Mouse (Mus musculus): ENCODE measurements around the gene Gm10134. TPM values are rescaled to one million over a fixed set of nuclear protein-coding genes. Genes with fewer than 3 reads are reported as not detected.
A peak's percentile ranks its signal among the peaks of the same experiment; 100 is the strongest.

Gene Gm10134
- polyA plus RNA-seq, 1 experiment from 2014 or later: 0.52 TPM

DNA sequence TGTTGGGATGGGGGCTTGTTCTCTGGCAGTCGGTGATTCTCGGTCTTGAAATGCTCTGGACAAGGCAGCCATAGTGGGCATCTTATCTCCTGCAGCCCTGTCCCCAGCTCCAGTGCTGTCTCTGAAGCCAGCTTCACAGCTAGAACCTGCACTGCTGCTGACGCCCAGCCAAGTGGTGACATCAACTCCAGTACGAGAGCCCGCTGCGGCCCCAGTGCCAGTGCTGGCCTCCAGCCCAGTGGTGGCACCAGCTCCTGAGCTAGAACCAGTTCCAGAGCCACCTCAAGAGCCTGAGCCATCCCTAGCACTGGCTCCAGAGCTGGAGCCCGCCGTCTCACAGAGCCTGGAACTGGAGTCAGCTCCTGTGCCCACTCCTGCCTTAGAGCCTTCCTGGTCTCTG lies 38.0 kb downstream of the Gm10134 start:
- no peak overlapping the region for H3K9ac ChIP-seq
- H3K9me3 ChIP-seq (replicated peaks): no peaks in the 10 kb centered on the region
- 78% methylated on average over 8 of the region's 8 CpGs for WGBS (ENCODE audit: insufficient replicate concordance)
- no peak overlapping the region for H3K4me2 ChIP-seq
- H3K4me3 ChIP-seq (replicated peaks): no peak overlapping the region
- DNase-seq: no peak
- peaks cover 16% of the 10 kb centered on the region for H3K4me1 ChIP-seq (replicated peaks)
- H3K27ac ChIP-seq: no peak overlapping the region
- no peaks in the 10 kb centered on the region for H3K27me3 ChIP-seq
- ATAC-seq (ENCODE audit: low read depth): no peak
- H3K36me3 ChIP-seq: no peaks in the 10 kb centered on the region; the same call in 1 of the 2 replicates

DNA sequence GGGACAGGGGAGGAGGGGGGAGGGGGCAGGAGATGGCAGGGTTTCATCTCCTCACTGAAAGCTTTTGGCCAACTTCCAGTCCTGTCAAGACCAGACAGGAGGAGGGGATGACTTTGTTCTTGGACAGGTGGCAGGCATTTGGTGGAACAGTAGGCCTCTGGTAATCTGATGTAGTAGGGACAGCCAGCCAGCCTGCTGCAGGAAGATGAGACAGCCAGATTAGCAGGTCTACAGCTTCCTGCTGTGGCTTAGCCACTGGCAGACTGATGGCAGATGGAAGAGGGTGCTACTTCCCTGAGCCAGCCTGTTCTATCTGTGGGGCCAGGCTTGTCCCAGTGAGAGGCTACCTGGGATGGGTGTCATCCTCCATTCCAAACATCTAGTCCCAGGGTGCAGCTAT lies 40.1 kb downstream of the Gm10134 start:
- no peak overlapping the region for H3K9ac ChIP-seq
- DNase-seq (no peak), ATAC-seq (ENCODE audit: low read depth) (no peak)
- H3K9me3 ChIP-seq (replicated peaks): no peaks in the 10 kb centered on the region
- no peaks in the 10 kb centered on the region for H3K4me1 ChIP-seq (replicated peaks)
- no peaks in the 10 kb centered on the region for H3K27me3 ChIP-seq
- no peak overlapping the region for H3K4me2 ChIP-seq
- H3K36me3 ChIP-seq: no peaks in the 10 kb centered on the region; the same call in 1 of the 2 replicates
- no peak overlapping the region for H3K4me3 ChIP-seq (replicated peaks)
- no peak overlapping the region for H3K27ac ChIP-seq

DNA sequence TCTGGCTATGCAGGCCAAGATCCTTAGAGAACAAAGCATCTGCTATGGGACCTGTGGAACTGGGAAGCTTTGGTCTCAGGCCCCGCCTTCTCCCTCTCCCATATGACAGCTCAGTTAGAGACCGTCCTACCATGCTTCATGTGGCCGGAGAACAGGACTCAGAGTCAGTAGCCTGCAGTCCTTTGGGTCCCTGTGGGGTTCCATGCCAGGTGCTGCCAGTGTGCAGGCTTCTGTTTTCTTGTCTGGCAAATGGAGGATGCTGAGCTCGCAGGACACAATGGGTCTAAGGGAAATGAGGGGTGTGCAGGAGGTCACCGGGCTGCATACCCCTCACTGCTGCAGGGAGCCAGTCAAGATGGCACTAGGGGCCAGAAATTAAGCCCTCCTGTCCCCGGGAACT lies 40.7 kb downstream of the Gm10134 start:
- Histone ChIP-seq H3K27me3 (no peaks in the 10 kb centered on the region), H3K4me2 (no peak overlapping the region), H3K4me1 (replicated peaks) (no peaks in the 10 kb centered on the region), H3K9ac (no peak overlapping the region), H3K9me3 (replicated peaks) (no peaks in the 10 kb centered on the region), H3K27ac (no peak overlapping the region), H3K36me3 (no peaks in the 10 kb centered on the region; the same call in 1 of the 2 replicates), H3K4me3 (replicated peaks) (no peak overlapping the region)
- 60% methylated on average over 6 of the region's 6 CpGs for WGBS (ENCODE audit: insufficient replicate concordance)
- ATAC-seq (ENCODE audit: low read depth) (no peak), DNase-seq (no peak)

DNA sequence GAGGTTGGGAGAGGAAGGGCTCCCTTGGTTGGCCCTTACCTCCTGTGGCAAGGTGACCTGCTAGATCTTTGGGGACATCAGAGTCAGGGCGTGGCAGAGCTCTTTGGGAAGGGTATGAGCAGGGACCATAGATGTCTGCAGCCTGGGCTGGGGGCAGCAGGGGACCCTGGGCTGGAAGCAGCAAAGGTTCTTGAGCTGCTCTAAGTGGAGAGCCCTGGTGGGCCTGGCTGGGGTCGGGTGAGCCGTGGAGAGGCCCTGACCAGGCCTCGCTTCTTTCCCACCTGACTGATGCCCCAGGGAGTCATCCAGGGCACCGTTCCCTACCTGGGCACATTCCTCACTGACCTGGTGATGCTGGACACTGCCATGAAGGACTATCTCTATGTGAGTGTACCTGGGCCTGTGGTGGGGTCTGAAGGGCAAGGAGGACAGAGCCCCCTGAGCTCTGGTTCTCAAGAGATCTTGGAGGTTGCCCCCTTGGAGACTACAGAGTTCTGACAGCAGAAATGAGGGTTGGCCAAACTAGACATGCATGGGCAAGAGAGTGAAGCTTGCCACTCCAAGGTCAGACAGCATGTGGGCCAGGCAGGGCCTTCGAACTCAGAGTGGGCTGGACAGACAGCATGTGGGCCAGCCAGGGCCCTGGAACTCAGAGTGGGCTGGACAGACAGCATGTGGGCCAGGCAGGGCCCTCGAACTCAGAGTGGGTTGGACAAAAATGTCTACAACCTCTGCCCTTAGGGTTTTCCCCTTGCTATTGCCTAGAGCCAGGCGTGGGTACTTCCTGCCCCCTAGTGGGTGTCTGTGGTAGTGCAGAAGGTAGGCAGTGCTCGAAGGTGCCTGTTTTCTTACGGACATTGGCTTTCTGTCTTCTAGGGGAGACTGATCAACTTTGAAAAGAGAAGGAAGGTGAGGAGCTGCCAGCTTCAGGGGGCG lies 41.6 kb downstream of the Gm10134 start:
- Histone ChIP-seq H3K27ac (no peak overlapping the region), H3K4me3 (replicated peaks) (no peak overlapping the region), H3K9me3 (replicated peaks) (no peaks in the 10 kb centered on the region), H3K36me3 (no peaks in the 10 kb centered on the region; the same call in 1 of the 2 replicates), H3K4me1 (replicated peaks) (no peaks in the 10 kb centered on the region), H3K9ac (no peak overlapping the region), H3K27me3 (no peaks in the 10 kb centered on the region), H3K4me2 (no peak overlapping the region)
- ATAC-seq (ENCODE audit: low read depth) (peak; percentile 21; the same call in 1 of the 2 replicates), DNase-seq (peak; percentile 69)
- WGBS (ENCODE audit: insufficient replicate concordance): 41% methylated on average over 11 of the region's 11 CpGs

DNA sequence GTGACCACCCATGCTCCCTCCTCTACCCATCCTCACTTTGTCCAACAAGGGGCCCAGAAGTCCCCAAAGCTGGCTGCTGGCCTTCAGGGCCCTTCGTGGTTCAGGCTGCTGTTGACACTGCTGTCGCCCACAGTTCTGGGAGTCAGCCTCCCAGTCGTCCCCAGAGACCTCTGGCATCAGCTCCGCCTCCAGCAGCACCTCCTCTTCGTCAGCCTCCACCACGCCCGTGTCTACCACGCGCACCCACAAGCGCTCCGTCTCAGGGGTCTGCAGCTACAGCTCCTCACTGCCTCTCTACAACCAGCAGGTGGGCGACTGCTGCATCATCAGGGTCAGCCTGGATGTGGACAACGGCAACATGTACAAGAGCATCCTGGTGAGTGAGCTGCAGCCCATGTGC lies 43.3 kb downstream of the Gm10134 start:
- ATAC-seq (ENCODE audit: low read depth) (no peak), DNase-seq (no peak)
- H3K9me3 ChIP-seq (replicated peaks): no peaks in the 10 kb centered on the region
- no peaks in the 10 kb centered on the region; the same call in 1 of the 2 replicates for H3K36me3 ChIP-seq
- H3K27ac ChIP-seq: no peak overlapping the region
- 75% methylated on average over 13 of the region's 13 CpGs for WGBS (ENCODE audit: insufficient replicate concordance)
- H3K9ac ChIP-seq: no peak overlapping the region
- no peaks in the 10 kb centered on the region for H3K4me1 ChIP-seq (replicated peaks)
- H3K4me3 ChIP-seq (replicated peaks): no peak overlapping the region
- no peaks in the 10 kb centered on the region for H3K27me3 ChIP-seq
- no peak overlapping the region for H3K4me2 ChIP-seq

DNA sequence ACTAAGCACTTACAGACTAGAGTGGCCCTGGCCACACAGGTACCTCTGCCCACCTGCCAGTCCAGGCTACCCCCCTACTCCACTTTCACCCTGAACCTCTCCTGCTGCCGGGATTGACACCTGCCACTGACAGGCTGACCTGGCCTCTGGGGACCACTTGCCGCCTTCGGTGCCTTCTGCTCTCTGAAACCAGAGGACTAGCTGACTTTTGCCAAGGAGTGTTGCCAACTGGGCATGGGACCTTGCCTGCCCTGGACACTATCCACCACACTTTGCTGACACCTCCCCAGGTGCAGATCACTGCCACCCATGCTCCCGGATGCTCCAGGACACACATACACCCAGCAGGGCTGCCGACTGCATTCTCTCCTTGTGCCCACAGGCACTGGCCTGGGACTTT lies 46.4 kb downstream of the Gm10134 start:
- no peak for ATAC-seq (ENCODE audit: low read depth)
- Histone ChIP-seq H3K4me3 (replicated peaks) (no peak overlapping the region), H3K27me3 (no peaks in the 10 kb centered on the region), H3K4me2 (no peak overlapping the region), H3K9ac (no peak overlapping the region), H3K9me3 (replicated peaks) (no peaks in the 10 kb centered on the region), H3K4me1 (replicated peaks) (no peaks in the 10 kb centered on the region), H3K27ac (no peak overlapping the region), H3K36me3 (no peaks in the 10 kb centered on the region)
- WGBS (ENCODE audit: insufficient replicate concordance): 75% methylated on average over 5 of the region's 5 CpGs
- DNase-seq: no peak

Other genes starting within 250 kb of the Gm10134 start
- 0.16 and 0.19 TPM in 2 replicates for gene Ppp1r26, start 59.3 kb upstream of the Gm10134 start, polyA plus RNA-seq (2015; fragmentation: Nextera tagmentation; extraction: Ambion mirVana)
- 0.14 TPM in 1 of 2 replicates, not detected in the other for gene 1700007K13Rik, start 39.8 kb upstream of the Gm10134 start, polyA plus RNA-seq (2015; fragmentation: Nextera tagmentation; extraction: Ambion mirVana)
- 31.0 and 36.2 TPM in 2 replicates for gene Mrps2, start 38.0 kb upstream of the Gm10134 start, polyA plus RNA-seq (2015; fragmentation: Nextera tagmentation; extraction: Ambion mirVana)
- gene Gbgt1, start 9.2 kb upstream of the Gm10134 start, polyA plus RNA-seq (2015; fragmentation: Nextera tagmentation; extraction: Ambion mirVana): 0.36 and 0.44 TPM in 2 replicates
- gene Ralgds, start 7.0 kb downstream of the Gm10134 start, polyA plus RNA-seq (2015; fragmentation: Nextera tagmentation; extraction: Ambion mirVana): 1.7 and 2.5 TPM in 2 replicates
- 0.05 and 0.34 TPM in 2 replicates for gene Cel, start 57.3 kb downstream of the Gm10134 start, polyA plus RNA-seq (2015; fragmentation: Nextera tagmentation; extraction: Ambion mirVana)
- gene Gtf3c5, start 77.7 kb downstream of the Gm10134 start, polyA plus RNA-seq (2015; fragmentation: Nextera tagmentation; extraction: Ambion mirVana): 16.9 and 19.3 TPM in 2 replicates
- 99.2 and 109 TPM in 2 replicates for gene Gfi1b, start 115.9 kb downstream of the Gm10134 start, polyA plus RNA-seq (2015; fragmentation: Nextera tagmentation; extraction: Ambion mirVana)
- 7.8 and 8.4 TPM in 2 replicates for gene Tsc1, start 135.1 kb downstream of the Gm10134 start, polyA plus RNA-seq (2015; fragmentation: Nextera tagmentation; extraction: Ambion mirVana)
- 2.0 and 2.4 TPM in 2 replicates for gene Spaca9, start 193.6 kb downstream of the Gm10134 start, polyA plus RNA-seq (2015; fragmentation: Nextera tagmentation; extraction: Ambion mirVana)
- 0.16 and 0.34 TPM in 2 replicates for gene Ak8, start 194.1 kb downstream of the Gm10134 start, polyA plus RNA-seq (2015; fragmentation: Nextera tagmentation; extraction: Ambion mirVana)

Measured in liver, embryonic 13.5 days (tissue).